Mouse (Mus musculus): ENCODE data around the gene Vmn1r78. TPM values are rescaled to one million over a fixed set of nuclear protein-coding genes. Genes with fewer than 3 reads are reported as not detected.

Vmn1r78 gene
- not detected for total RNA-seq (2023)

DNA sequence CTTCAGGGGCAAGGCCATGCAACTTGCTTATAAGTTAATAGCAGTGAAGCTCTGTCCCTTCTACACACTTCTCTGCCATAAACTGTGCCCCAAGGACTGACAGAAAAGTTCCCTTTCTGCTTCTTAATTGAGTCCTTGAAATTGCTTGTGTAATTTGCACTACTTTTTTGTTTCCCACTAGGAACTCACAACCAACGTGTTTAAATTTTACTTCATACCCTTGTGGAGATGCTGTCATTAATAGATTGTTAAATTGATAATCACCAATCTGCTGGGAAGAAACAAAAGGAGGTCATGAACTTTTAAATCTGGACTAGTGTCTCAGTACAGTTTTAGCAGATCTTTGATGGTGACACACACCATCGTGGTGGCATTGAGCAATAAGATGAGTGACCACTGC, at the start of gene Vmn1r78:
Gene Vmn1r78 (plus strand): TSS at position 301 of the 400 bp plus-strand sequence.

DNA sequence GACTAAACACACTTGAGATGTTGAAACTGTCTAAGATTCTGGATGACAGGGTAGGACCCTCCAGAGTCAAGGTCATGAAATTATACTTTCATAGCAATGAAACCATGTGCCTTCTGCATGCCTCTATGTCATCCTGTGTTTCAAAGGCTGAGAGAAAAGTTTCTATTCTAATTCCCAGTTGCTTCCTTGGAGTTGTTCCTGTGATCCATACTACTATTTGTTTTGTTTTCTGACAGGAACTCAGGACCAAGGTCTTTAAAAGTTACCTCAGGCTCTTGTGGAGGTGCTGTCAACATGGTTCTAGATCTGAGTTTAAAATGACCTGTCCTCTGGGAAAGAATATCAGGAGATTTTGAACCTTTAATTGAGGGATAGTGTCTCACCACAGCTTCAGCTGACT, 20.9 kb downstream of the Vmn1r78 start, which contains the start of gene Vmn1r79:
Gene Vmn1r79 (plus strand): TSS at position 301 of the 400 bp plus-strand sequence.

DNA sequence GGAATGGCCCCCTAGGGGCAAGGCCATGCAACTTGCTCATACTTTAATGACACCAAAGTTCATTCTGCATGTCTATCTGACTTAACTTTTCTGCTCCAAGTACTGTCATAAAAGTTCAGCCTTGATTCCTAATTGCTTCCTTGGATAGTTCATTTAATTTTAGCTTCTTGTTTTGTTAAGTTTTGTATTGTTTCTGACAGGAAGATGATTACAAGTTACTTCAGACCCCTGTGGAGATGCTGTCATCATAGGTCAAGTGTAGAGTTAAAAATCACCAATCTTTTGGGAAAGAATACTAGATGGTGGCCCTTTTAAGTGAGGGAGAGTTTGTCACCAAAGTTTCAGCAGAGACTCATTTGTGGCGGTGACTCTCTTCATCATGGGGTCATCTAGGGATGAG, 38.9 kb downstream of the Vmn1r78 start, which contains the start of gene Vmn1r80:
Gene Vmn1r80 (plus strand): TSS at position 301 of the 400 bp plus-strand sequence.

Other genes starting within 250 kb of the Vmn1r78 start
- gene Vmn1r76, start 212.0 kb upstream of the Vmn1r78 start, total RNA-seq (2023), result not detected
- gene Vmn1r77, start 113.5 kb upstream of the Vmn1r78 start, total RNA-seq (2023), result not detected
- gene Vmn1r79, start 21.0 kb downstream of the Vmn1r78 start, total RNA-seq (2023), result not detected
- not detected for gene Vmn1r80, start 39.0 kb downstream of the Vmn1r78 start, total RNA-seq (2023)
- under 1 TPM; 0.06 to 0.18 TPM for gene Vmn1r81, start 118.0 kb downstream of the Vmn1r78 start, total RNA-seq (2023)
- gene Vmn1r82, start 150.2 kb downstream of the Vmn1r78 start, total RNA-seq (2023), result not detected
- gene Vmn1r83, start 179.2 kb downstream of the Vmn1r78 start, total RNA-seq (2023), result not detected
- gene Vmn1r84, start 219.0 kb downstream of the Vmn1r78 start, total RNA-seq (2023), result not detected